Mouse (Mus musculus): ENCODE data around the gene 1700066M21Rik. TPM values are rescaled to one million over a fixed set of nuclear protein-coding genes. Genes with fewer than 3 reads are reported as not detected.

Gene 1700066M21Rik
- total RNA-seq, 1 experiment = 6.7 TPM

- Histone ChIP-seq H3K4me3 (ENCODE audit: insufficient read depth in 1 of 2, low read depth in 1 of 2, low read length in 2 of 2, poor library complexity in 1 of 2, severe bottlenecking in 1 of 2) (peak within 1 kb of the TSS; percentile 85 to 91), H3K36me3 (ENCODE audit: control insufficient read depth, insufficient read depth, low read length, poor library complexity, severe bottlenecking) (no peaks in the 10 kb centered on the region; the same call in 1 of the 2 replicates), H3K9ac (ENCODE audit: insufficient read depth, low read depth, low read length, poor library complexity, severe bottlenecking) (peak within 1 kb of the TSS; percentile 93), H3K27ac (ENCODE audit: insufficient read depth, low read depth, low read length, poor library complexity, severe bottlenecking) (peak within 1 kb of the TSS; percentile 90), H3K9me3 (ENCODE audit: control insufficient read depth, insufficient read depth, low read depth, low read length) (no peaks in the 10 kb centered on the region), H3K4me1 (ENCODE audit: control insufficient read depth in 2 of 2, insufficient read depth in 2 of 2, low read length in 2 of 2, poor library complexity in 1 of 2) (no peaks in the 10 kb centered on the region)
- DNase-seq (ENCODE audit: low read depth, low spot score) = peak; percentile 77
- TF ChIP-seq ZC3H11A (IDR thresholded peaks at IDR 0.05; ENCODE audit: borderline replicate concordance, low read depth, low read length) (no peak), HCFC1 (IDR thresholded peaks at IDR 0.05; ENCODE audit: borderline replicate concordance, insufficient read depth, low read length) (peak; percentile 75; the same call in 1 of the 2 replicates), ZNF384 (IDR thresholded peaks at IDR 0.05; ENCODE audit: low read depth, low read length) (no peak), MAFK (IDR thresholded peaks at IDR 0.05; ENCODE audit: insufficient read depth, low read depth, low read length) (no peak), CHD2 (IDR thresholded peaks at IDR 0.05; ENCODE audit: low read depth, low read length) (peak; percentile 74; the same call in 1 of the 2 replicates)
- in situ Hi-C loops (cut with MboI; ENCODE audit: low sequenced_read_pairs in 2 of 2, unreplicated experiment in 2 of 2) = loop anchor here in 1 of 2 experiments (25.0 kb wide), 1 partner anchor 881 kb away; the partner anchor contains the start of gene Aox2
Measured at GRCm38 (mm10) chr1:57406187-57407151, 29.0 kb downstream of the 1700066M21Rik start, which contains the start of the genes Maip1 and Tyw5. Gene Maip1 (plus strand): TSS chr1:57406328. Gene Tyw5 (minus strand): TSS chr1:57407101.

- TF ChIP-seq ZNF384 (IDR thresholded peaks at IDR 0.05; ENCODE audit: low read depth, low read length) (no peak), MAFK (IDR thresholded peaks at IDR 0.05; ENCODE audit: insufficient read depth, low read depth, low read length) (no peak), ZC3H11A (IDR thresholded peaks at IDR 0.05; ENCODE audit: borderline replicate concordance, low read depth, low read length) (no peak), HCFC1 (IDR thresholded peaks at IDR 0.05; ENCODE audit: borderline replicate concordance, insufficient read depth, low read length) (no peak), CHD2 (IDR thresholded peaks at IDR 0.05; ENCODE audit: low read depth, low read length) (no peak)
- H3K36me3 ChIP-seq (ENCODE audit: control insufficient read depth, insufficient read depth, low read length, poor library complexity, severe bottlenecking) = no peaks in the 10 kb centered on the region; the same call in 1 of the 2 replicates
Measured at GRCm38 (mm10) chr1:57408994-57409393, 31.6 kb downstream of the 1700066M21Rik start.

GRCm38 (mm10) chr1:57413397-57413796 is 36.0 kb downstream of the 1700066M21Rik start:
- no peak overlapping the region for H3K9ac ChIP-seq (ENCODE audit: insufficient read depth, low read depth, low read length, poor library complexity, severe bottlenecking)
- H3K4me1 ChIP-seq (ENCODE audit: control insufficient read depth in 2 of 2, insufficient read depth in 2 of 2, low read length in 2 of 2, poor library complexity in 1 of 2) = no peaks in the 10 kb centered on the region
- no peak for DNase-seq (ENCODE audit: low read depth, low spot score)
- TF ChIP-seq ZNF384 (IDR thresholded peaks at IDR 0.05; ENCODE audit: low read depth, low read length) (no peak), ZC3H11A (IDR thresholded peaks at IDR 0.05; ENCODE audit: borderline replicate concordance, low read depth, low read length) (no peak), CHD2 (IDR thresholded peaks at IDR 0.05; ENCODE audit: low read depth, low read length) (no peak), MAFK (IDR thresholded peaks at IDR 0.05; ENCODE audit: insufficient read depth, low read depth, low read length) (no peak), HCFC1 (IDR thresholded peaks at IDR 0.05; ENCODE audit: borderline replicate concordance, insufficient read depth, low read length) (no peak)
- in situ Hi-C loops (cut with MboI; ENCODE audit: low sequenced_read_pairs in 2 of 2, unreplicated experiment in 2 of 2) = loop anchor here in 1 of 2 experiments (25.0 kb wide), 1 partner anchor 874 kb away; the partner anchor contains the start of gene Aox2
- H3K4me3 ChIP-seq (ENCODE audit: insufficient read depth in 1 of 2, low read depth in 1 of 2, low read length in 2 of 2, poor library complexity in 1 of 2, severe bottlenecking in 1 of 2) = no peak overlapping the region
- no peak overlapping the region for H3K27ac ChIP-seq (ENCODE audit: insufficient read depth, low read depth, low read length, poor library complexity, severe bottlenecking)
- H3K9me3 ChIP-seq (ENCODE audit: control insufficient read depth, insufficient read depth, low read depth, low read length) = no peaks in the 10 kb centered on the region
- no peaks in the 10 kb centered on the region; the same call in 1 of the 2 replicates for H3K36me3 ChIP-seq (ENCODE audit: control insufficient read depth, insufficient read depth, low read length, poor library complexity, severe bottlenecking)

More at GRCm38 (mm10) chr1:57408994-57409393, 31.6 kb downstream of the 1700066M21Rik start:
- no peak for DNase-seq (ENCODE audit: low read depth, low spot score)
- Histone ChIP-seq H3K4me1 (ENCODE audit: control insufficient read depth in 2 of 2, insufficient read depth in 2 of 2, low read length in 2 of 2, poor library complexity in 1 of 2) (no peaks in the 10 kb centered on the region), H3K9ac (ENCODE audit: insufficient read depth, low read depth, low read length, poor library complexity, severe bottlenecking) (no peak overlapping the region), H3K4me3 (ENCODE audit: insufficient read depth in 1 of 2, low read depth in 1 of 2, low read length in 2 of 2, poor library complexity in 1 of 2, severe bottlenecking in 1 of 2) (no peak overlapping the region), H3K9me3 (ENCODE audit: control insufficient read depth, insufficient read depth, low read depth, low read length) (no peaks in the 10 kb centered on the region), H3K27ac (ENCODE audit: insufficient read depth, low read depth, low read length, poor library complexity, severe bottlenecking) (no peak overlapping the region)
- in situ Hi-C loops (cut with MboI; ENCODE audit: low sequenced_read_pairs in 2 of 2, unreplicated experiment in 2 of 2) = loop anchor here in 1 of 2 experiments (25.0 kb wide), 1 partner anchor 878 kb away; the partner anchor contains the start of gene Aox2

- in situ Hi-C loops (cut with MboI; ENCODE audit: low sequenced_read_pairs in 2 of 2, unreplicated experiment in 2 of 2) = loop anchor here (10.0 to 25.0 kb wide), 3 partner anchors 531 to 871 kb away; partner anchors contain the start of gene Aox2 (in 1 of the 2)
- DNase-seq (ENCODE audit: low read depth, low spot score) = peak; percentile 25
Measured at GRCm38 (mm10) chr1:57423696-57424095, 46.3 kb downstream of the 1700066M21Rik start.

More at GRCm38 (mm10) chr1:57423696-57424095, 46.3 kb downstream of the 1700066M21Rik start:
- H3K9me3 ChIP-seq (ENCODE audit: control insufficient read depth, insufficient read depth, low read depth, low read length) = no peaks in the 10 kb centered on the region
- no peaks in the 10 kb centered on the region for H3K4me1 ChIP-seq (ENCODE audit: control insufficient read depth in 2 of 2, insufficient read depth in 2 of 2, low read length in 2 of 2, poor library complexity in 1 of 2)
- H3K27ac ChIP-seq (ENCODE audit: insufficient read depth, low read depth, low read length, poor library complexity, severe bottlenecking) = no peak overlapping the region
- H3K36me3 ChIP-seq (ENCODE audit: control insufficient read depth, insufficient read depth, low read length, poor library complexity, severe bottlenecking) = no peaks in the 10 kb centered on the region
- no peak for TF ChIP-seq CHD2 (IDR thresholded peaks at IDR 0.05; ENCODE audit: low read depth, low read length)
- peak; percentile 70 for TF ChIP-seq ZC3H11A (IDR thresholded peaks at IDR 0.05; ENCODE audit: borderline replicate concordance, low read depth, low read length)
- no peak for TF ChIP-seq HCFC1 (IDR thresholded peaks at IDR 0.05; ENCODE audit: borderline replicate concordance, insufficient read depth, low read length)
- no peak for TF ChIP-seq ZNF384 (IDR thresholded peaks at IDR 0.05; ENCODE audit: low read depth, low read length)
- no peak overlapping the region for H3K9ac ChIP-seq (ENCODE audit: insufficient read depth, low read depth, low read length, poor library complexity, severe bottlenecking)
- H3K4me3 ChIP-seq (ENCODE audit: insufficient read depth in 1 of 2, low read depth in 1 of 2, low read length in 2 of 2, poor library complexity in 1 of 2, severe bottlenecking in 1 of 2) = no peak overlapping the region
